Mouse (Mus musculus): ENCODE results near the gene Fstl1. TPM values are rescaled to one million over a fixed set of nuclear protein-coding genes. Genes with fewer than 3 reads are reported as not detected.

Fstl1 gene
- total and polyA plus RNA-seq, 3 experiments: 0.08 to 0.35 TPM; not detected in 1

DNA sequence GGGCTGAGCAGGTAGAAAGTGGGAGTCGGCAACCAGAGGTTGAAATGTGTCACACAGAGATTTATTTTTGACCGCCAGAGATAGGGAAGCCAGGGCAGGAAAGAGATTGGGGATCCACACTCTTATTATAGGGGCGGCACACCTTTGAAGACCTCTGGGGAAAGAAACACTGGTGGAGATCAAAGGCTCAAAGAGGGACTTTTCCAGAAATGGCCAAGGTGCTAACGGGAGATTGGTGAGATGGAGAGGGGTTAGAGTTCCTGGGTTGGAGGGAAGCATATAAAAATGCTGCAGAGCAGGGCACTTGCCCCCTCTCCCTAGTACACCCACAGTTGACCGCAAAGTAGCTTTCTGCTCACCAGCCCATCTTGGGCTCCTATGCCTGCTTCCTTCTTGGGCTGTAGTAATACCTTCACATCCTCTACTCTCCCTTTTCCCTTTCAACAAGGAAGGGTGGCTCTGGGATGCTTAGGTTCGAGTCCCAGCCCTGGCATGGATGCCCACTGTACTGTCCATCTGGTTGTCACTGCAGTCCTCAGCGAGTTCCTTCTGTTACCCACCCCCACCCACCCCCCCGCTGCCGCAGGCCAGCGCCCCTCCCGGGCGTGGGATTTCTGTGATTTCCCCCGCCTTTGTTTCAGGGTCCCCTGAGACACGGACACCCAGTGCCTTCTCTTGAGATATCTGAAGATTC, 360 bp upstream of the Fstl1 start:
- Histone ChIP-seq H3K9me3 (replicated peaks; ENCODE audit: insufficient read depth, low read length) (no peaks in the 10 kb centered on the region), H3K27me3 (ENCODE audit: control insufficient read depth in 1 of 2, insufficient read depth in 2 of 2, low read length in 2 of 2) (peaks cover 0 to 2% of the 10 kb centered on the region in 2 experiments; a peak in 2 of 4 replicates), H3K4me1 (ENCODE audit: control insufficient read depth in 1 of 2, insufficient read depth in 2 of 2, low read length in 2 of 2) (no peaks in the 10 kb centered on the region; a peak in 1 of 4 replicates), H3K9ac (ENCODE audit: control insufficient read depth, low read depth, low read length, poor library complexity, severe bottlenecking) (no peak overlapping the region), H3K36me3 (ENCODE audit: control insufficient read depth in 1 of 2, insufficient read depth in 2 of 2, low read length in 2 of 2) (no peaks in the 10 kb centered on the region; a peak in 1 of 4 replicates), H3K4me3 (ENCODE audit: control insufficient read depth in 1 of 2, insufficient read depth in 1 of 2, low read depth in 2 of 2, low read length in 2 of 2) (no peak overlapping the region), H3K79me2 (ENCODE audit: control insufficient read depth, insufficient read depth, low read length, poor library complexity) (no peaks in the 10 kb centered on the region), H3K27ac (ENCODE audit: control insufficient read depth, low read depth, low read length) (no peak overlapping the region)
- TF ChIP-seq ZKSCAN1 (IDR thresholded peaks at IDR 0.05; ENCODE audit: low read depth, low read length) (no peak), CTCF (IDR thresholded peaks at IDR 0.05 in 2 of 3, conservative IDR thresholded peaks at IDR 0.05 in 1 of 3; ENCODE audit: control insufficient read depth in 1 of 3, insufficient read depth in 1 of 3, low read depth in 2 of 3, low read length in 3 of 3, poor library complexity in 1 of 3, severe bottlenecking in 1 of 3) (no peak), POLR2AphosphoS5 (IDR thresholded peaks at IDR 0.05; ENCODE audit: borderline replicate concordance, low read depth, low read length) (no peak), JUND (IDR thresholded peaks at IDR 0.05; ENCODE audit: low read depth, low read length) (no peak), MAX (IDR thresholded peaks at IDR 0.05; ENCODE audit: low read length) (no peak), NELFE (IDR thresholded peaks at IDR 0.05; ENCODE audit: low read depth, low read length) (no peak), RAD21 (IDR thresholded peaks at IDR 0.05; ENCODE audit: low read depth, low read length) (no peak), TBP (IDR thresholded peaks at IDR 0.05; ENCODE audit: low read depth, low read length) (no peak), EP300 (IDR thresholded peaks at IDR 0.05; ENCODE audit: low read depth in 1 of 2, low read length in 2 of 2) (no peak), ZC3H11A (IDR thresholded peaks at IDR 0.05; ENCODE audit: low read depth, low read length) (no peak), ZNF384 (IDR thresholded peaks at IDR 0.05; ENCODE audit: low read depth, low read length) (no peak), TAL1 (IDR thresholded peaks at IDR 0.05; ENCODE audit: low read length) (no peak), GATA1 (IDR thresholded peaks at IDR 0.05; ENCODE audit: low read depth, low read length) (no peak), CHD2 (IDR thresholded peaks at IDR 0.05; ENCODE audit: low read length) (no peak), ELF1 (IDR thresholded peaks at IDR 0.05; ENCODE audit: low read depth, low read length) (no peak)
- DNase-seq (ENCODE audit: low read depth, low spot score): no peak

- Histone ChIP-seq H3K79me2 (ENCODE audit: control insufficient read depth, insufficient read depth, low read length, poor library complexity) (no peaks in the 10 kb centered on the region), H3K9me3 (replicated peaks; ENCODE audit: insufficient read depth, low read length) (no peaks in the 10 kb centered on the region), H3K9ac (ENCODE audit: control insufficient read depth, low read depth, low read length, poor library complexity, severe bottlenecking) (no peak overlapping the region), H3K4me3 (ENCODE audit: control insufficient read depth in 1 of 2, insufficient read depth in 1 of 2, low read depth in 2 of 2, low read length in 2 of 2) (no peak overlapping the region), H3K27me3 (ENCODE audit: control insufficient read depth in 1 of 2, insufficient read depth in 2 of 2, low read length in 2 of 2) (no peaks in the 10 kb centered on the region; a peak in 2 of 4 replicates), H3K27ac (ENCODE audit: control insufficient read depth, low read depth, low read length) (no peak overlapping the region), H3K4me1 (ENCODE audit: control insufficient read depth in 1 of 2, insufficient read depth in 2 of 2, low read length in 2 of 2) (no peaks in the 10 kb centered on the region; a peak in 1 of 4 replicates), H3K36me3 (ENCODE audit: control insufficient read depth in 1 of 2, insufficient read depth in 2 of 2, low read length in 2 of 2) (no peaks in the 10 kb centered on the region; a peak in 1 of 4 replicates)
- TF ChIP-seq TBP (IDR thresholded peaks at IDR 0.05; ENCODE audit: low read depth, low read length) (no peak), GABPA (IDR thresholded peaks at IDR 0.05; ENCODE audit: low read depth, low read length) (no peak), HCFC1 (IDR thresholded peaks at IDR 0.05; ENCODE audit: low read depth, low read length) (no peak), POLR2A (IDR thresholded peaks at IDR 0.05; ENCODE audit: control insufficient read depth in 1 of 2, insufficient read depth in 1 of 2, low read depth in 1 of 2, low read length in 2 of 2, poor library complexity in 1 of 2) (no peak), CHD1 (IDR thresholded peaks at IDR 0.05; ENCODE audit: low read depth, low read length) (no peak), TCF12 (IDR thresholded peaks at IDR 0.05; ENCODE audit: low read depth, low read length) (no peak), RCOR1 (IDR thresholded peaks at IDR 0.05; ENCODE audit: low read depth, low read length) (no peak), POLR2AphosphoS2 (IDR thresholded peaks at IDR 0.05; ENCODE audit: low read length) (no peak), ELF1 (IDR thresholded peaks at IDR 0.05; ENCODE audit: low read depth, low read length) (no peak)
- no peak for DNase-seq (ENCODE audit: low read depth, low spot score)
These were observed 1.3 kb downstream of the Fstl1 start for GRCm38 (mm10) chr16:37777796-37778475.

Data from MEL (cell line).